Mouse (Mus musculus): ENCODE measurements at regions not wholly inside any gene's neighbourhood (a gene's known extent, or its start where the extent isn't known, plus 50 kb on each side); places are given as distances from the start of the nearest gene placed in this dataset.
A peak's percentile ranks its signal among the peaks of the same experiment; 100 is the strongest.
"Not testable (repeated sequence)": the region's sequence is repeated elsewhere in the genome, so short reads cannot be mapped to it uniquely, and the experiment has no call there.

GRCm38 (mm10) chr7:137570199-137570598 is 132.8 kb downstream of the Glrx3 start:
- WGBS: 94% methylated on average over 2 of the region's 2 CpGs
- Histone ChIP-seq H3K27ac (ENCODE audit: control insufficient read depth, insufficient read depth, low read length) (no peak overlapping the region), H3K27me3 (ENCODE audit: control insufficient read depth, insufficient read depth, low read length) (no peaks in the 10 kb centered on the region), H3K4me3 (ENCODE audit: control insufficient read depth, insufficient read depth, low read length) (no peak overlapping the region), H3K36me3 (ENCODE audit: control insufficient read depth, insufficient read depth, low read length) (no peaks in the 10 kb centered on the region), H3K4me1 (replicated peaks; ENCODE audit: control insufficient read depth, insufficient read depth, low read length) (no peaks in the 10 kb centered on the region)
- no peak for DNase-seq
- TF ChIP-seq CTCF (IDR thresholded peaks at IDR 0.05; ENCODE audit: borderline replicate concordance, control insufficient read depth, extremely low read depth, insufficient read depth, low read length, poor library complexity): no peak
- TF ChIP-seq POLR2A (IDR thresholded peaks at IDR 0.05; ENCODE audit: control insufficient read depth, extremely low read depth, insufficient read depth, low read length, poor library complexity): no peak

- DNase-seq: no peak
- Histone ChIP-seq H3K4me3 (ENCODE audit: control insufficient read depth, insufficient read depth, low read length) (no peak overlapping the region), H3K27me3 (ENCODE audit: control insufficient read depth, insufficient read depth, low read length) (no peaks in the 10 kb centered on the region), H3K4me1 (replicated peaks; ENCODE audit: control insufficient read depth, insufficient read depth, low read length) (peaks cover 2% of the 10 kb centered on the region; the same call in 1 of the 2 replicates), H3K27ac (ENCODE audit: control insufficient read depth, insufficient read depth, low read length) (no peak overlapping the region), H3K36me3 (ENCODE audit: control insufficient read depth, insufficient read depth, low read length) (no peaks in the 10 kb centered on the region)
- TF ChIP-seq CTCF (IDR thresholded peaks at IDR 0.05; ENCODE audit: borderline replicate concordance, control insufficient read depth, extremely low read depth, insufficient read depth, low read length, poor library complexity) (no peak), POLR2A (IDR thresholded peaks at IDR 0.05; ENCODE audit: control insufficient read depth, extremely low read depth, insufficient read depth, low read length, poor library complexity) (no peak)
- 88% methylated on average over 3 of the region's 3 CpGs for WGBS
These were observed 138.1 kb downstream of the Glrx3 start for GRCm38 (mm10) chr7:137575491-137575890.

GRCm38 (mm10) chr7:137576251-137576650 is 138.8 kb downstream of the Glrx3 start:
- 8% methylated on average over 6 of the region's 6 CpGs for WGBS
- Histone ChIP-seq H3K27me3 (ENCODE audit: control insufficient read depth, insufficient read depth, low read length) (no peaks in the 10 kb centered on the region), H3K27ac (ENCODE audit: control insufficient read depth, insufficient read depth, low read length) (no peak overlapping the region), H3K4me3 (ENCODE audit: control insufficient read depth, insufficient read depth, low read length) (no peak overlapping the region), H3K4me1 (replicated peaks; ENCODE audit: control insufficient read depth, insufficient read depth, low read length) (peaks cover 2% of the 10 kb centered on the region; the same call in 1 of the 2 replicates), H3K36me3 (ENCODE audit: control insufficient read depth, insufficient read depth, low read length) (no peaks in the 10 kb centered on the region)
- TF ChIP-seq CTCF (IDR thresholded peaks at IDR 0.05; ENCODE audit: borderline replicate concordance, control insufficient read depth, extremely low read depth, insufficient read depth, low read length, poor library complexity): no peak
- TF ChIP-seq POLR2A (IDR thresholded peaks at IDR 0.05; ENCODE audit: control insufficient read depth, extremely low read depth, insufficient read depth, low read length, poor library complexity): no peak
- DNase-seq: peak; percentile 22

- no peaks in the 10 kb centered on the region for H3K4me1 ChIP-seq (replicated peaks; ENCODE audit: control insufficient read depth, insufficient read depth, low read length)
- TF ChIP-seq POLR2A (IDR thresholded peaks at IDR 0.05; ENCODE audit: control insufficient read depth, extremely low read depth, insufficient read depth, low read length, poor library complexity) (no peak), CTCF (IDR thresholded peaks at IDR 0.05; ENCODE audit: borderline replicate concordance, control insufficient read depth, extremely low read depth, insufficient read depth, low read length, poor library complexity) (no peak)
- H3K27ac ChIP-seq (ENCODE audit: control insufficient read depth, insufficient read depth, low read length): no peak overlapping the region
- DNase-seq: no peak
- 91% methylated on average over 2 of the region's 2 CpGs for WGBS
- no peaks in the 10 kb centered on the region for H3K36me3 ChIP-seq (ENCODE audit: control insufficient read depth, insufficient read depth, low read length)
- no peaks in the 10 kb centered on the region for H3K27me3 ChIP-seq (ENCODE audit: control insufficient read depth, insufficient read depth, low read length)
- no peak overlapping the region for H3K4me3 ChIP-seq (ENCODE audit: control insufficient read depth, insufficient read depth, low read length)
These were observed 146.1 kb downstream of the Glrx3 start for GRCm38 (mm10) chr7:137583556-137583955.

- H3K27ac ChIP-seq (ENCODE audit: control insufficient read depth, insufficient read depth, low read length): not testable (repeated sequence)
- WGBS: 48% methylated on average over 4 of the region's 4 CpGs
These were observed 147.5 kb downstream of the Glrx3 start for GRCm38 (mm10) chr7:137584916-137585315.

GRCm38 (mm10) chr7:137593570-137593969 is 156.2 kb downstream of the Glrx3 start:
- H3K4me1 ChIP-seq (replicated peaks; ENCODE audit: control insufficient read depth, insufficient read depth, low read length): no peaks in the 10 kb centered on the region
- TF ChIP-seq POLR2A (IDR thresholded peaks at IDR 0.05; ENCODE audit: control insufficient read depth, extremely low read depth, insufficient read depth, low read length, poor library complexity) (no peak), CTCF (IDR thresholded peaks at IDR 0.05; ENCODE audit: borderline replicate concordance, control insufficient read depth, extremely low read depth, insufficient read depth, low read length, poor library complexity) (no peak)
- peak; percentile 41 for DNase-seq
- H3K27me3 ChIP-seq (ENCODE audit: control insufficient read depth, insufficient read depth, low read length): no peaks in the 10 kb centered on the region
- 7% methylated on average over 8 of the region's 8 CpGs for WGBS
- H3K4me3 ChIP-seq (ENCODE audit: control insufficient read depth, insufficient read depth, low read length): no peak overlapping the region
- H3K36me3 ChIP-seq (ENCODE audit: control insufficient read depth, insufficient read depth, low read length): no peaks in the 10 kb centered on the region
- no peak overlapping the region for H3K27ac ChIP-seq (ENCODE audit: control insufficient read depth, insufficient read depth, low read length)

More at GRCm38 (mm10) chr7:137584916-137585315, 147.5 kb downstream of the Glrx3 start:
- H3K36me3 ChIP-seq (ENCODE audit: control insufficient read depth, insufficient read depth, low read length); H3K27me3 ChIP-seq (ENCODE audit: control insufficient read depth, insufficient read depth, low read length); DNase-seq; H3K4me3 ChIP-seq (ENCODE audit: control insufficient read depth, insufficient read depth, low read length); H3K4me1 ChIP-seq (replicated peaks; ENCODE audit: control insufficient read depth, insufficient read depth, low read length): not testable (repeated sequence)

GRCm38 (mm10) chr7:137595567-137595966 is 158.2 kb downstream of the Glrx3 start:
- no peak overlapping the region for H3K4me3 ChIP-seq (ENCODE audit: control insufficient read depth, insufficient read depth, low read length)
- no peak for TF ChIP-seq CTCF (IDR thresholded peaks at IDR 0.05; ENCODE audit: borderline replicate concordance, control insufficient read depth, extremely low read depth, insufficient read depth, low read length, poor library complexity)
- no peak for TF ChIP-seq POLR2A (IDR thresholded peaks at IDR 0.05; ENCODE audit: control insufficient read depth, extremely low read depth, insufficient read depth, low read length, poor library complexity)
- no peak for DNase-seq
- no peaks in the 10 kb centered on the region for H3K4me1 ChIP-seq (replicated peaks; ENCODE audit: control insufficient read depth, insufficient read depth, low read length)
- no peak overlapping the region for H3K27ac ChIP-seq (ENCODE audit: control insufficient read depth, insufficient read depth, low read length)
- no peaks in the 10 kb centered on the region for H3K36me3 ChIP-seq (ENCODE audit: control insufficient read depth, insufficient read depth, low read length)
- 70% methylated on average over 4 of the region's 4 CpGs for WGBS
- H3K27me3 ChIP-seq (ENCODE audit: control insufficient read depth, insufficient read depth, low read length): no peaks in the 10 kb centered on the region
